Mouse (Mus musculus) C2C12 (cell line): ENCODE data around the gene Cacna1b.

ENCODE experiments used
- CEBPB ChIP-seq: IDR thresholded peaks from one replicate; pipeline ENCODE4 v1.6.1; 2011; ENCODE audit warnings: low read depth, mild to moderate bottlenecking, control low read depth, moderate library complexity
- CTCF ChIP-seq: IDR thresholded peaks from one replicate; pipeline ENCODE4 v1.5.1; 2011; ENCODE audit not compliant: control insufficient read depth, insufficient read depth, insufficient read length
- MAX ChIP-seq: IDR thresholded peaks from one replicate; pipeline ENCODE4 v1.6.1; 2011; ENCODE audit warnings: mild to moderate bottlenecking, control low read depth
- MYOG ChIP-seq: IDR thresholded peaks from one replicate; pipeline ENCODE4 v1.6.1; 2011; ENCODE audit not compliant: control insufficient read depth, insufficient read length; ENCODE audit errors: extremely low read depth

DNA sequence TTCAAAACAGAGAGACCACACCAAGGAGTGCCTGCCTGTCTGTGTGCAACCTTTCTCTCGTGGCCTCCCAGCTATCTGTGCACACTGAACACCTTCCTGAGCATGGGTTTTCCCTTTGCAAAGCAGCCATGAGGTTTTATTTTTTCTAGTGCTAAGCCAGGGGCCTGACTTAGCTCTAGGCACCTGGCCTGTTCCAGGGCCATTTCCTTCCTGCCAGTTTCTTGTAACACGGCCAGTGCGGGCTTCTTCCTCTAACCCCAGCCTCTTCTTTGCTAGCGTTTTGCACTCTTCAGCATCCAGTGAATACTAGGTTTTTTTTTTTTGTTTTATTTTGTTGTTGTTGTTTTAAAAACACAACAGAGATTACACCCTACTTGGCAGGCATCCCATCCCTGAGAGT, 157.9 kb downstream of the Cacna1b start:
- TF ChIP-seq CTCF (no peak), MYOG (no peak), MAX (no peak), CEBPB (no peak)
